Mouse (Mus musculus) midbrain, embryonic 11.5 days (tissue): ENCODE results near the gene Vtcn1. TPM values are rescaled to one million over a fixed set of nuclear protein-coding genes. Genes with fewer than 3 reads are reported as not detected.
A peak's percentile ranks its signal among the peaks of the same experiment; 100 is the strongest.
"Not testable (repeated sequence)": the region's sequence is repeated elsewhere in the genome, so short reads cannot be mapped to it uniquely, and the experiment has no call there.

Experiments
- ATAC-seq: fragments of 200-750 bp; cut with Nextera tagmentation; 2 replicates; pipeline ENCODE4 v1.8.0; 2017; ENCODE audit warnings: moderate TSS enrichment, moderate library complexity; ENCODE audit not compliant: low FRiP score
- DNase-seq: peaks from one replicate; pipeline ENCODE4 v3.0.0; 2015; ENCODE audit warnings: low spot score; ENCODE audit errors: missing footprints
- H3K27ac ChIP-seq: fragments of 300-500 bp; sonication (generic); 2 replicates; pipeline ENCODE4 v1.5.1; 2014; ENCODE audit warnings: low read depth, low read length
- H3K27me3 ChIP-seq: fragments of 300-500 bp; sonication (generic); 2 replicates; pipeline ENCODE4 v1.6.1; 2014; ENCODE audit warnings: mild to moderate bottlenecking, low read length, moderate library complexity, mixed read lengths; ENCODE audit not compliant: control insufficient read depth, insufficient read depth
- H3K36me3 ChIP-seq: fragments of 300-500 bp; sonication (generic); 2 replicates; pipeline ENCODE4 v1.6.1; 2014; ENCODE audit warnings: mild to moderate bottlenecking, low read length, moderate library complexity, mixed read lengths; ENCODE audit not compliant: control insufficient read depth, insufficient read depth
- H3K4me1 ChIP-seq: fragments of 300-500 bp; sonication (generic); 2 replicates; pipeline ENCODE4 v1.6.1; 2014; ENCODE audit warnings: low read length; ENCODE audit not compliant: control insufficient read depth, insufficient read depth
- H3K4me2 ChIP-seq: fragments of 300-500 bp; sonication (generic); 2 replicates; pipeline ENCODE4 v1.6.1; 2014; ENCODE audit warnings: mild to moderate bottlenecking, moderate library complexity
- H3K4me3 ChIP-seq: fragments of 300-500 bp; sonication (generic); 2 replicates; pipeline ENCODE4 v1.5.1; 2014; ENCODE audit warnings: low read depth, low read length
- H3K9ac ChIP-seq: fragments of 300-500 bp; sonication (generic); 2 replicates; pipeline ENCODE4 v1.6.1; 2014; ENCODE audit warnings: low read length
- H3K9me3 ChIP-seq: fragments of 300-500 bp; sonication (generic); 2 replicates; pipeline ENCODE4 v1.6.1; 2016; ENCODE audit warnings: low read length; ENCODE audit not compliant: control insufficient read depth
- WGBS: fragments of 180-500 bp; shearing (Covaris S2); extraction: QIAGEN DNeasy Blood & Tissue Kit; methylation state at CpG from one replicate; pipeline ENCODE4 v1.1.7; 2014; 5-methylcytosine and 5-hydroxymethylcytosine counted together
- polyA plus RNA-seq: library from polyadenylated mRNA; unstranded; fragments of >200 nt; fragmentation: Nextera tagmentation; extraction: Ambion mirVana; gene quantifications from 2 replicates; pipeline ENCODE4 v1.2.1, GENCODE M21; 2014

The Vtcn1 gene
- polyA plus RNA-seq, 1 experiment from 2014 or later: not detected

DNA sequence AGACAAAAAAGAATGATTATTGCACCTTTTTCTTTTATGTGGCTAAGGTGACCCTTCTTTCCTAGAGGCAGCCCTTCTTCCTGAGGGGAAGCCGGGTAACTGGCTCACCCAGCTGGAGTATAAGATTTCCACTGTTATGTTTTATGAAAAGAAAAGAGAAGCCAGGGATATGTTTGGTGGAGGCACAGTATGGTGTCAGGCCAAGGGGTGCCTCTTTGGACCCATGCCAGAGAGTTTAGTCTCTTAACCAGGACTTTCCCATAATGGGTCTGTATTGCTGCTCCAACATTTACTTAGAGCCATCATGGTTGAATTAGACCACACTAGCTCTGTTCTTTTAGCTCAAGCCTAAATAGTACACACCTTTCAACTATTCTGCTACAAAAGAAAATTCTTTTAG is 20.3 kb upstream of the Vtcn1 start:
- ATAC-seq (no peak), DNase-seq (peak; percentile 62)
- H3K9ac ChIP-seq: no peak overlapping the region
- no peaks in the 10 kb centered on the region for H3K27me3 ChIP-seq
- WGBS: 89% methylated on average over 1 of the region's 1 CpGs
- H3K9me3 ChIP-seq: no peaks in the 10 kb centered on the region
- no peak overlapping the region for H3K4me2 ChIP-seq
- no peak overlapping the region for H3K27ac ChIP-seq
- no peaks in the 10 kb centered on the region for H3K4me1 ChIP-seq
- H3K4me3 ChIP-seq: no peak overlapping the region
- no peaks in the 10 kb centered on the region for H3K36me3 ChIP-seq

GRCm38 (mm10) chr3:100805925-100806324 is 19.3 kb upstream of the Vtcn1 start:
- peak; percentile 33 for DNase-seq
- H3K9me3 ChIP-seq: no peaks in the 10 kb centered on the region
- no peak overlapping the region for H3K27ac ChIP-seq
- ATAC-seq: no peak
- H3K27me3 ChIP-seq: no peaks in the 10 kb centered on the region
- no peaks in the 10 kb centered on the region for H3K36me3 ChIP-seq
- 83% methylated on average over 6 of the region's 6 CpGs for WGBS
- H3K4me3 ChIP-seq: no peak overlapping the region
- no peak overlapping the region for H3K4me2 ChIP-seq
- H3K9ac ChIP-seq: no peak overlapping the region
- H3K4me1 ChIP-seq: no peaks in the 10 kb centered on the region

DNA sequence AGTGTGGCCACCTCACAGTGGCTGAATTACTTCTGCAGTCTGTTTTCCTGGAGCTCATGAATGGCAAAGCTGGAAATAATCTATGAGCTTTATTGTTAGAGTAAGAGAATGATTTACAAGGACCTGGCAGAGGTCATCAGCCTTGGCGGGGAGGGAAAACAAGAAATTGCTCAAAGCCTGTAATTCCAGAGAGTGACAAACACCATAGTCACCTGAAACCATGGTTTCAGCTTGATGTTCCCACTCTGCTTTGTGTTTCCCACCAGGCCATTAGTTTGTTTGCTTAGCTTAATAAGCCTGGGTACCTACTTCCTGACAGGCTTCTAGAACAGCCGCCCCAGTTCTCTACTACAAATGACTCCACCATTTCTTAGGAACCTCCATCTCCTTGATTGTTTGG is 14.8 kb upstream of the Vtcn1 start:
- H3K4me1 ChIP-seq: no peaks in the 10 kb centered on the region
- H3K27me3 ChIP-seq: no peaks in the 10 kb centered on the region
- no peak overlapping the region for H3K27ac ChIP-seq
- H3K4me2 ChIP-seq: no peak overlapping the region
- no peaks in the 10 kb centered on the region for H3K9me3 ChIP-seq
- 79% methylated on average over 2 of the region's 2 CpGs for WGBS
- H3K36me3 ChIP-seq: no peaks in the 10 kb centered on the region
- no peak overlapping the region for H3K4me3 ChIP-seq
- ATAC-seq (no peak), DNase-seq (no peak)
- no peak overlapping the region for H3K9ac ChIP-seq

- no peaks in the 10 kb centered on the region for H3K9me3 ChIP-seq
- no peaks in the 10 kb centered on the region for H3K27me3 ChIP-seq
- DNase-seq (no peak), ATAC-seq (no peak)
- H3K4me2 ChIP-seq: no peak overlapping the region
- no peak overlapping the region for H3K4me3 ChIP-seq
- H3K9ac ChIP-seq: no peak overlapping the region
- H3K36me3 ChIP-seq: no peaks in the 10 kb centered on the region
- no peak overlapping the region for H3K27ac ChIP-seq
- WGBS: 93% methylated on average over 2 of the region's 2 CpGs
- no peaks in the 10 kb centered on the region for H3K4me1 ChIP-seq
Observed at GRCm38 (mm10) chr3:100811836-100812235, 13.4 kb upstream of the Vtcn1 start.

DNA sequence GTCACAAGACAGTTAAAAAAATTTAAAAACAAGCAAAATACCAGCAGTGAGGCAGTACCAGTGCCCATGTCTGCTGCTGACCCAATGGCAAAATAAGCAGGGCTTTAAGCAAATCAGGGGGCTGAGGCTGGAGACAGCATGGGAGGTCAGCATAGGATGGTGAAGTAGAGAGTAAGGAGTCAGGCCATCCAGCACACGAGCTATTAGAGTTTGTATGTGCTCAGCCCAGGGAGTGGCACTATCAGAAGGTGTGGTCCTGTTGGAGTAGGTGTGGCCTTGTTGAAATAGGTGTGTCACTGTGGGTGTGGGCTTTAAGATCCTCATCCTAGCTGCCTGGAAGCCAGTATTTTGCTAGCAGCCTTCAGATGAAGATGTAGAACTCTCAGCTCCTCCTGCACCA is 9.8 kb upstream of the Vtcn1 start:
- not testable (repeated sequence) for DNase-seq, H3K36me3 ChIP-seq, H3K4me2 ChIP-seq, H3K27me3 ChIP-seq, ATAC-seq, H3K9me3 ChIP-seq, H3K4me1 ChIP-seq, H3K4me3 ChIP-seq, H3K9ac ChIP-seq, H3K27ac ChIP-seq
- 65% methylated on average over 1 of the region's 1 CpGs for WGBS

DNA sequence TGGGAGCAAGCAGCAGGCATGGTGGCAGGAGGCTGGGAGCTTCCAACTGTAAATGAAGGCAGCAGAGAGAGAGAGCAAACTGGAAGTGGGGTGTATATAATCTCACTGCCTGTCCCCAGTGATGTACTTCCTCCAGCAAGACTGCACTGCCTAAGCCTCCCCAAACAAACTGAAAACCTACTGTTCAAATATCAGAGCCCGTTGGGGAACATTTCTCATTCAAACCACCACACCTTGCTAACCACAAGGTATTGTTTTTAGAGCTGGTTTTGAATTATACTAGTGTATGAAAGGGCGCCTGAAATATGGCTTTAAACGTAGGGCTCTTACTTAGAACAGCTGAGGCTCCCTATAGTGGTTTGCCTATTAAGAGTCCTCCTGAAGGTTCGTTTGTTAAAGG is 6.5 kb upstream of the Vtcn1 start:
- whole genome bisulfite sequencing: 84% methylated on average over 4 of the region's 4 CpGs
- Histone ChIP-seq H3K4me3 (no peak overlapping the region), H3K9me3 (no peaks in the 10 kb centered on the region), H3K4me2 (no peak overlapping the region), H3K27me3 (no peaks in the 10 kb centered on the region), H3K9ac (no peak overlapping the region), H3K27ac (no peak overlapping the region), H3K4me1 (no peaks in the 10 kb centered on the region), H3K36me3 (no peaks in the 10 kb centered on the region)
- no peak for DNase-seq
- ATAC-seq: no peak

DNA sequence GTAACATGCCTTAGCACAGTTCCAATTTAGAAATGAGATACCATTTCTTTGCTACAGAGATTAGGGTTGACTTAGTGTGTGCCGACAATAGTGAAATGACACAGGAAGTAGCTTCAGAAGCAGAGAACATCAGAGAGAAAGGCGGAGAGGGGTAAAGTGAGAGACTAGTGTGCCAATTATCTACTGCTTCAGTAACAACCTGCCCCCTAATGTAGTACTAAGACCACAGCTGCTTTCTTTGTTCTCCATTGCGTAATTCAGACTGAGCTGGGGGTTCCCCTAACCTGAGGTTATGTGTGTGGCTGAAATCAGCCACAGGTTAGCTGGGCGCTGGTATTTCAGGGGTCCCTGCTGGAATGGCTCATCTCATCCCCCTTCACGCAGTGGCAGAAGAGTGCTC is 5.7 kb upstream of the Vtcn1 start:
- Histone ChIP-seq H3K4me2 (no peak overlapping the region), H3K4me3 (no peak overlapping the region), H3K36me3 (no peaks in the 10 kb centered on the region), H3K4me1 (no peaks in the 10 kb centered on the region), H3K27ac (no peak overlapping the region), H3K9me3 (no peaks in the 10 kb centered on the region), H3K9ac (no peak overlapping the region), H3K27me3 (no peaks in the 10 kb centered on the region)
- WGBS: 92% methylated on average over 5 of the region's 5 CpGs
- no peak for ATAC-seq
- no peak for DNase-seq

DNA sequence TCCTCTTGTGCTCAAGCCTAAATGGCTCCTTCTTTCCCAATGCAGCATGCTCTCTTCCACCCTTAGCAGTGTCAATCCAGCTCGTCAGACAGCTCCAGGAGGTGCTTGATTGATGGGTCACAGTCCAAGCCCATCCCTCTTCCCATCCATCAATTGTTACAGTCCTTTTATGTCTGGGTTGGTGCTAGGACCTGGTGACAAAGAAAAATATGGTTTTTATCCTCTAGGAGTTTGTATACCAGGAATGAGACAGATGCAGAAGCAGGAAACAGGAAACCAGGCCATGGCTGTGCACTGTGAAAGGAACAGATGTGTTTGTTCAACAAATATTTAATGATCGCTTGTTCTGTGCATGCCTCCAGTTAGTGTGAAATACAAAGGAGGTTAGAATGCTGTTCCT is 4.4 kb upstream of the Vtcn1 start:
- ATAC-seq: no peak; the same call in 1 of the 2 replicates
- Histone ChIP-seq H3K4me2 (no peak overlapping the region), H3K36me3 (no peaks in the 10 kb centered on the region), H3K4me3 (no peak overlapping the region), H3K27ac (no peak overlapping the region), H3K4me1 (no peaks in the 10 kb centered on the region), H3K9me3 (no peaks in the 10 kb centered on the region), H3K27me3 (no peaks in the 10 kb centered on the region), H3K9ac (no peak overlapping the region)
- DNase-seq: no peak
- 68% methylated on average over 2 of the region's 2 CpGs for WGBS

GRCm38 (mm10) chr3:100821276-100821675 is 4.0 kb upstream of the Vtcn1 start:
- Histone ChIP-seq H3K27ac (no peak overlapping the region), H3K27me3 (no peaks in the 10 kb centered on the region), H3K9me3 (no peaks in the 10 kb centered on the region), H3K36me3 (no peaks in the 10 kb centered on the region), H3K4me2 (no peak overlapping the region), H3K4me1 (no peaks in the 10 kb centered on the region), H3K4me3 (no peak overlapping the region), H3K9ac (no peak overlapping the region)
- 81% methylated on average over 2 of the region's 2 CpGs for WGBS
- DNase-seq (peak; percentile 86), ATAC-seq (peak; percentile 40; the same call in 1 of the 2 replicates)

GRCm38 (mm10) chr3:100843784-100844183 is 18.5 kb downstream of the Vtcn1 start:
- Histone ChIP-seq H3K9ac (no peak overlapping the region), H3K27ac (no peak overlapping the region), H3K4me2 (no peak overlapping the region), H3K36me3 (no peaks in the 10 kb centered on the region), H3K4me3 (no peak overlapping the region), H3K27me3 (no peaks in the 10 kb centered on the region), H3K9me3 (no peaks in the 10 kb centered on the region), H3K4me1 (no peaks in the 10 kb centered on the region)
- DNase-seq (no peak), ATAC-seq (no peak)
- 83% methylated on average over 3 of the region's 3 CpGs for whole genome bisulfite sequencing
